Mouse (Mus musculus): ENCODE data around the gene Spaca6. TPM values are rescaled to one million over a fixed set of nuclear protein-coding genes. Genes with fewer than 3 reads are reported as not detected.

The Spaca6 gene
- total RNA-seq, 1 experiment, result 16.6 TPM

DNA sequence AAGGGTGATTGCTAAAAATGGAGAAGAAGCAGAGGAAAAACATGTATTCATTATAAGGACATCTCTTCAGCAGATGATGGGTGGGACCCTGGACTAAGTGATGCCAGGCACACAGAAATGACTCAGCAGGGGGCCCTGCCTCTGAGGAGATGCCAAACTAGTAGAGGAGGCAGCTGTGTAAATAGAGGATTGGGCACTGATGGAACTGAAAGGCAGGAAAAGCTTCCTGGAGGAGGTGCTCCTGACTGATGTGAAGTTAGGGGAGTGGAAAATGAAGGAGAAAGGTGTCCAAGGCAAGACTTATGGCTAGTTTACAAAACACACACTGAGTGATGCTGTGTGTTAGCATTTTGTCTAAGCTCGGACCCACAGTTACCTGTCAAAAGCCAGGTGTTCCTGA is 30.5 kb downstream of the Spaca6 start:
- Histone ChIP-seq H3K9me3 (ENCODE audit: control insufficient read depth, insufficient read depth, low read depth, low read length) (no peaks in the 10 kb centered on the region), H3K27ac (ENCODE audit: insufficient read depth, low read depth, low read length, poor library complexity, severe bottlenecking) (no peak overlapping the region), H3K9ac (ENCODE audit: insufficient read depth, low read depth, low read length, poor library complexity, severe bottlenecking) (no peak overlapping the region), H3K4me3 (ENCODE audit: insufficient read depth in 1 of 2, low read depth in 1 of 2, low read length in 2 of 2, poor library complexity in 1 of 2, severe bottlenecking in 1 of 2) (no peak overlapping the region), H3K4me1 (ENCODE audit: control insufficient read depth in 2 of 2, insufficient read depth in 2 of 2, low read length in 2 of 2, poor library complexity in 1 of 2) (no peaks in the 10 kb centered on the region; a peak in 1 of 4 replicates), H3K36me3 (ENCODE audit: control insufficient read depth, insufficient read depth, low read length, poor library complexity, severe bottlenecking) (no peaks in the 10 kb centered on the region)
- no peak for DNase-seq (ENCODE audit: low read depth, low spot score)
- in situ Hi-C loops (cut with MboI; ENCODE audit: low sequenced_read_pairs in 2 of 2, unreplicated experiment in 2 of 2), result no loop called here
- TF ChIP-seq ZC3H11A (IDR thresholded peaks at IDR 0.05; ENCODE audit: borderline replicate concordance, low read depth, low read length) (no peak), ZNF384 (IDR thresholded peaks at IDR 0.05; ENCODE audit: low read depth, low read length) (no peak), MAFK (IDR thresholded peaks at IDR 0.05; ENCODE audit: insufficient read depth, low read depth, low read length) (no peak), CHD2 (IDR thresholded peaks at IDR 0.05; ENCODE audit: low read depth, low read length) (no peak), HCFC1 (IDR thresholded peaks at IDR 0.05; ENCODE audit: borderline replicate concordance, insufficient read depth, low read length) (no peak)

DNA sequence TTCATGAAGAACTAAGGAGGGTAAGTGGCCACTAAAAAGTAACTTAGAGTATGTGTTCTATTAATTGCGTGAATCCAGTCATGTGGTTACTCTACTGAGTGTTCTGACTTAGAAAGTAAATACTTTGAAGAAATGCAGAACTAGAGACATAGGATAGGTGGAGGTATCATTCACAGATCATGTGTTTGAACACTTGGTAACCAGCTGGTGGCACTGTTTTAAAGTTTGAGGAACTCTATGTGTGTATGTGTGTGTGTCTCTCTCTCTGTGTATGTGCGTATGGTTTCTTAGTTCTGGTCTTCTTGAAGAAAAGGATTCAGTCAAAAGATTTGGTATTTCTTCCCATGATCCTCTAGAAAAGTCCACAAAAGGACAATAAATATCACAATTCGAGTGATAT is 33.2 kb downstream of the Spaca6 start:
- in situ Hi-C loops (cut with MboI; ENCODE audit: low sequenced_read_pairs in 2 of 2, unreplicated experiment in 2 of 2), result no loop called here
- H3K9me3 ChIP-seq (ENCODE audit: control insufficient read depth, insufficient read depth, low read depth, low read length), result no peaks in the 10 kb centered on the region

DNA sequence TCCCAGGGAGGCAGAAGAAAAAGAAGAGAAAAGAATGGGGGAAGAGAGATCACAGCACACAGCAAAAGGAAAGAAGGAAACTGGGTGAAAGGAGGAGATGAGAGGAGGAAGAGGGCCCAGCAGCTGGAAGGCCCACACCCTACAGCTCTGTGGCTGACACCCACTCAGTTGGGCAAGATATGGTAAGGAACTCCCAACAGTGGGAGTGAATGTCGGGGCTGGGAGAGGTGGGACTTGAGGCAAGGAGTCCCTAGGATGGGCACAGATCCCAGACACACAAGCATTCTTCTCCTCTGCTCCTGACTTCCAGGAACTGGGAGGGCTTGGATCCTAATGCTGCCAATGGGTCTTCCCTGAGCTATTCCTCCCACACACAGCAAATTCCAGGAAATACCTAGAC is 35.4 kb downstream of the Spaca6 start:
- DNase-seq (ENCODE audit: low read depth, low spot score), result no peak
- H3K9ac ChIP-seq (ENCODE audit: insufficient read depth, low read depth, low read length, poor library complexity, severe bottlenecking), result no peak overlapping the region
- H3K9me3 ChIP-seq (ENCODE audit: control insufficient read depth, insufficient read depth, low read depth, low read length), result no peaks in the 10 kb centered on the region
- no peak overlapping the region for H3K4me3 ChIP-seq (ENCODE audit: insufficient read depth in 1 of 2, low read depth in 1 of 2, low read length in 2 of 2, poor library complexity in 1 of 2, severe bottlenecking in 1 of 2)
- in situ Hi-C loops (cut with MboI; ENCODE audit: low sequenced_read_pairs in 2 of 2, unreplicated experiment in 2 of 2), result no loop called here
- H3K4me1 ChIP-seq (ENCODE audit: control insufficient read depth in 2 of 2, insufficient read depth in 2 of 2, low read length in 2 of 2, poor library complexity in 1 of 2), result no peaks in the 10 kb centered on the region
- TF ChIP-seq MAFK (IDR thresholded peaks at IDR 0.05; ENCODE audit: insufficient read depth, low read depth, low read length) (no peak), ZC3H11A (IDR thresholded peaks at IDR 0.05; ENCODE audit: borderline replicate concordance, low read depth, low read length) (no peak), CHD2 (IDR thresholded peaks at IDR 0.05; ENCODE audit: low read depth, low read length) (no peak), ZNF384 (IDR thresholded peaks at IDR 0.05; ENCODE audit: low read depth, low read length) (no peak), HCFC1 (IDR thresholded peaks at IDR 0.05; ENCODE audit: borderline replicate concordance, insufficient read depth, low read length) (no peak)
- no peak overlapping the region for H3K27ac ChIP-seq (ENCODE audit: insufficient read depth, low read depth, low read length, poor library complexity, severe bottlenecking)
- H3K36me3 ChIP-seq (ENCODE audit: control insufficient read depth, insufficient read depth, low read length, poor library complexity, severe bottlenecking), result no peaks in the 10 kb centered on the region

More for the DNA sequence above, 33.2 kb downstream of the Spaca6 start:
- DNase-seq (ENCODE audit: low read depth, low spot score), result no peak
- no peaks in the 10 kb centered on the region for H3K36me3 ChIP-seq (ENCODE audit: control insufficient read depth, insufficient read depth, low read length, poor library complexity, severe bottlenecking)
- H3K4me3 ChIP-seq (ENCODE audit: insufficient read depth in 1 of 2, low read depth in 1 of 2, low read length in 2 of 2, poor library complexity in 1 of 2, severe bottlenecking in 1 of 2), result no peak overlapping the region
- H3K9ac ChIP-seq (ENCODE audit: insufficient read depth, low read depth, low read length, poor library complexity, severe bottlenecking), result no peak overlapping the region
- H3K27ac ChIP-seq (ENCODE audit: insufficient read depth, low read depth, low read length, poor library complexity, severe bottlenecking), result no peak overlapping the region
- TF ChIP-seq CHD2 (IDR thresholded peaks at IDR 0.05; ENCODE audit: low read depth, low read length) (no peak), MAFK (IDR thresholded peaks at IDR 0.05; ENCODE audit: insufficient read depth, low read depth, low read length) (no peak), ZC3H11A (IDR thresholded peaks at IDR 0.05; ENCODE audit: borderline replicate concordance, low read depth, low read length) (no peak), ZNF384 (IDR thresholded peaks at IDR 0.05; ENCODE audit: low read depth, low read length) (no peak), HCFC1 (IDR thresholded peaks at IDR 0.05; ENCODE audit: borderline replicate concordance, insufficient read depth, low read length) (no peak)
- no peaks in the 10 kb centered on the region for H3K4me1 ChIP-seq (ENCODE audit: control insufficient read depth in 2 of 2, insufficient read depth in 2 of 2, low read length in 2 of 2, poor library complexity in 1 of 2)

DNA sequence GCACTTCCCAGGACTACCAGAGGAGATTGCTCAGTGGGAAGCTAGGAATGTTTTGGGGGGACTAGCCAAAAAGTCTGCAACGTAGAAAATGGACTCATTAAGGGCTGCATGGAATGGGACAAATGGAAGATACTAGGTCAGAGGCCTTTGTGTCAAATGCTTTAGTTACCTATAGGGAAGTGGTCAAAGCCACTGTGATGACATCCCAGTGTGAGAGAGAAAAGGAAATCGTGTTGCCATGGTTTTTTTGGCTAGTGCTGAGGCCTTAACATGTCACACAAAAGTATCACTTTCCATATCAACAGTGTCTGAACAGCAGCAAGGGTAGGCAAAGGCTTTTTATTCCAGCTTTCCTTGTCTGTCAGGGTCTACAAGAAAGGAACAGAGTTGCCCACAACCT is 38.2 kb downstream of the Spaca6 start:
- no peaks in the 10 kb centered on the region for H3K4me1 ChIP-seq (ENCODE audit: control insufficient read depth in 2 of 2, insufficient read depth in 2 of 2, low read length in 2 of 2, poor library complexity in 1 of 2)
- H3K36me3 ChIP-seq (ENCODE audit: control insufficient read depth, insufficient read depth, low read length, poor library complexity, severe bottlenecking), result no peaks in the 10 kb centered on the region
- no peak for DNase-seq (ENCODE audit: low read depth, low spot score)
- H3K4me3 ChIP-seq (ENCODE audit: insufficient read depth in 1 of 2, low read depth in 1 of 2, low read length in 2 of 2, poor library complexity in 1 of 2, severe bottlenecking in 1 of 2), result no peak overlapping the region
- no peak overlapping the region for H3K9ac ChIP-seq (ENCODE audit: insufficient read depth, low read depth, low read length, poor library complexity, severe bottlenecking)
- no peaks in the 10 kb centered on the region for H3K9me3 ChIP-seq (ENCODE audit: control insufficient read depth, insufficient read depth, low read depth, low read length)
- in situ Hi-C loops (cut with MboI; ENCODE audit: low sequenced_read_pairs in 2 of 2, unreplicated experiment in 2 of 2), result no loop called here
- no peak overlapping the region for H3K27ac ChIP-seq (ENCODE audit: insufficient read depth, low read depth, low read length, poor library complexity, severe bottlenecking)
- TF ChIP-seq MAFK (IDR thresholded peaks at IDR 0.05; ENCODE audit: insufficient read depth, low read depth, low read length), result no peak
- no peak for TF ChIP-seq ZC3H11A (IDR thresholded peaks at IDR 0.05; ENCODE audit: borderline replicate concordance, low read depth, low read length)
- no peak for TF ChIP-seq CHD2 (IDR thresholded peaks at IDR 0.05; ENCODE audit: low read depth, low read length)
- TF ChIP-seq HCFC1 (IDR thresholded peaks at IDR 0.05; ENCODE audit: borderline replicate concordance, insufficient read depth, low read length), result no peak
- no peak for TF ChIP-seq ZNF384 (IDR thresholded peaks at IDR 0.05; ENCODE audit: low read depth, low read length)
